Mouse (Mus musculus): ENCODE results near the gene Mis18a. TPM values are rescaled to one million over a fixed set of nuclear protein-coding genes. Genes with fewer than 3 reads are reported as not detected.

Gene Mis18a
- polyA plus RNA-seq (2021; fragmentation: Nextera tagmentation) = 8.1 and 10.7 TPM in 2 replicates
- long read RNA-seq, experiment 1, transcript Mis18a-201 (5 exons, 1,333 nt) = major isoform, 16 of 20 reads
- long read RNA-seq, experiment 1, partial matches to known transcripts = 3 of 20 reads
- long read RNA-seq, experiment 1, other reads (novel, unspliced or antisense) = 1 of 20 reads
- long read RNA-seq, experiment 2, transcript Mis18a-201 (5 exons, 1,333 nt) = major isoform, 6 of 10 reads
- long read RNA-seq, experiment 2, partial matches to known transcripts = 2 of 10 reads
- long read RNA-seq, experiment 2, other reads (novel, unspliced or antisense) = 2 of 10 reads

DNA sequence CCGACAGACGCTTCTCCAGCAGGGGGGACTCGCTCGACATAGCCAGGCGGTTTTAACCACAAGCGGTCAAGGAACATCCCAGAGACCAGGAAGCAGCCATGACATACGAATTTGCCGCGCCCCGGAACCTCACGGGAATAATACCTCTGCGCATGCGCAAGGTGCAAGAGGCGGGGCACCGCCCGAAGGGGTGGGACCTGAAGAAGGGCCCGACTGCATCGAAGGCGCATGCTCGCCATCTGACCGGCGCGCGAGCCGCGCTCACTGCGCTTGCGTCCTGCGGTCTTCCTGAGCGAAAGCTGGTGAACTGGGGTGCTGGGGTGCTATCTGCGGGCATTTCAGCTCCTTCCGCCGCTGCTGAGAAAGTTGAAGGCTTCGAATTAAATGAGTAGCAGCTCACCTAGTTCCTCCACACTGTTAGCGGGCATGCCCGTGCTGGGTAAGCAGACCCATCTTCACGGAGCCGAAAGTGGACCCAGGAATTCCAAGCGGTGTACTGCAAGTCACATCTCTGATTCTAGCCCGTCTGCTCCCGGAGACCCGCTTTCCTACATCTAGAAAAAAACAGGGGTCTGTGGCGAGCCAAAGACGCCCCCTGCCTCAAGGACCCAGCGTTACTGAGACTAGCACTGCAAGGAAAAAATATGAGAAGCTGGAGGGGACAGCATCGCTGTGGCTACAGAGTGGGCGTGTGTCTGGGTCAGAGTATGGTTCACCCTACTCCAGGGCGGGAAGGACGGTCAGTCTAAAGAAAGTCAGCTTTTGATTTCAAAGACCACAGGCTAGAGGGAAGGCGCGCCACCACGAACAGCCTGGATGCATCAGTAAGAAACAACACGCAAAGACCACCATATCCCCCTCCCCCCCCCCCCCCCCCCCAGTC lies at the start of gene Mis18a:
Mis18a (minus strand) TSS at position 172 of the 883 bp plus-strand sequence.

DNA sequence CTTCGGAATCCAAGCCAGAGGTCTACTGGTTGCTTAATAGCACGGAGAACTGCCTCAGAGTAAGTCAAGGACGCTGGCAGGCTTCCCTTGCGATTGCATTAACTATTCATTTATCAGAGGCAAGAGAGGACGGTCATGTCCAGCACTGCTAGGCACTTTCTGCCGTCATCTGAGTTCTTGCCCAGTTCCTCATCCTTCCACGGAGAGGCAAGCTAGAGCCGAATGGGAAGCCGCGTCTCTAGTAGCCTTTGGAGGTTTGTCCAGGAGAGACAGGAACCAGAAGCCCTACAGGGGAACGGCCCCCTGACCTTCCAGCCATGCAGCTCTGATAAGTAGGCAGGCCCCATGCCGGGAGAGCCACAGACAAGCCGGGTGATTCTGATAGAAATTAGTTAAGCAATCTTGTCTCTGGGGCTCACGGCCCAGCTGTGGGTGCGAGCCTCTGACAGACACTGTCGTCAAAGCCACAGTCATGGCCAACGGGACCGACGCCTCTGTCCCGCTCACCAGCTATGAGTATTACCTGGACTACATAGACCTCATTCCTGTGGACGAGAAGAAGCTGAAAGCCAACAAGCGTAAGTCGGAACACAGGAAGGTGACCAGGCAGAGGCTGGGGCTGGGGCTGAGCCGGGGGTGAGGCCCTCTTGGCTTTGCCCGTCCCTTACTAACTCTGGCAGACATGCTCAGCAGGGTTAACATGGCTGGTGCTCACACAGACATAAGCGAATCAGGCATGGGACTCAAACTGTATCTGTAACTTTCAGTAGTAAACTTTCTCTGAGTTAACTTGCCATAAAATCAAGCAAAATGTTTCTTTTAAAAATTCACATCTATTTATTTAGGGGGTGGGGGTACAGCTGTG lies 11.1 kb upstream of the Mis18a start, which contains the start of gene Mrap:
Mrap (plus strand) TSS at position 116 of the 865 bp plus-strand sequence.

Other genes with a start within 250 kb of the Mis18a start
- 0.82 and 1.3 TPM in 2 replicates for gene Mrap, start 10.8 kb upstream of the Mis18a start, polyA plus RNA-seq (2021; fragmentation: Nextera tagmentation)
- 2.0 and 2.1 TPM in 2 replicates for gene Urb1, start 83.0 kb upstream of the Mis18a start, polyA plus RNA-seq (2021; fragmentation: Nextera tagmentation)
- 2.8 and 3.7 TPM in 2 replicates for gene Eva1c, start 99.3 kb upstream of the Mis18a start, polyA plus RNA-seq (2021; fragmentation: Nextera tagmentation)
- 67.0 and 67.7 TPM in 2 replicates for gene Cfap298, start 207.7 kb upstream of the Mis18a start, polyA plus RNA-seq (2021; fragmentation: Nextera tagmentation)

Measured in left cerebral cortex, adult 6 months (tissue).